Mouse (Mus musculus) lung, postnatal 0 days (tissue): ENCODE results near the gene Nt5e. TPM values are rescaled to one million over a fixed set of nuclear protein-coding genes. Genes with fewer than 3 reads are reported as not detected.
A peak's percentile ranks its signal among the peaks of the same experiment; 100 is the strongest.
"Not testable (repeated sequence)": the region's sequence is repeated elsewhere in the genome, so short reads cannot be mapped to it uniquely, and the experiment has no call there.

Experiments
- ATAC-seq: fragments of 200-750 bp; cut with Nextera tagmentation; 2 replicates; pipeline ENCODE4 v1.8.0; 2017; ENCODE audit warnings: moderate library complexity
- DNase-seq: peaks from one replicate; pipeline ENCODE4 v3.0.0-alpha.2; 2016; ENCODE audit warnings: low spot score
- H3K27ac ChIP-seq: fragments of 300-500 bp; sonication (generic); 2 replicates; pipeline ENCODE4 v1.5.1; 2014; ENCODE audit warnings: antibody characterized with exemption, mild to moderate bottlenecking, low read length, mixed read lengths
- H3K27me3 ChIP-seq: fragments of 300-500 bp; sonication (generic); replicated peaks from 2 replicates; pipeline ENCODE4 v1.6.1; 2014; ENCODE audit warnings: low read length, mixed read lengths; ENCODE audit not compliant: insufficient read depth
- H3K36me3 ChIP-seq: fragments of 300-500 bp; sonication (generic); 2 replicates; pipeline ENCODE4 v1.6.1; 2014; ENCODE audit warnings: low read length, mixed read lengths; ENCODE audit not compliant: insufficient read depth
- H3K4me1 ChIP-seq: fragments of 300-500 bp; sonication (generic); 2 replicates; pipeline ENCODE4 v1.6.1; 2014; ENCODE audit warnings: antibody characterized with exemption, low read depth, low read length, mixed read lengths; ENCODE audit not compliant: insufficient read depth
- H3K4me2 ChIP-seq: fragments of 300-500 bp; sonication (generic); replicated peaks from 2 replicates; pipeline ENCODE4 v1.6.1; 2014; ENCODE audit warnings: low read depth, mild to moderate bottlenecking, low read length, moderate library complexity, mixed read lengths
- H3K4me3 ChIP-seq: fragments of 300-500 bp; sonication (generic); 2 replicates; pipeline ENCODE4 v1.5.1; 2014; ENCODE audit warnings: low read depth, low read length
- H3K9ac ChIP-seq: fragments of 300-500 bp; sonication (generic); replicated peaks from 2 replicates; pipeline ENCODE4 v1.6.1; 2014; ENCODE audit warnings: low read depth, mild to moderate bottlenecking
- H3K9me3 ChIP-seq: fragments of 300-500 bp; sonication (generic); 2 replicates; pipeline ENCODE4 v1.6.1; 2016; ENCODE audit warnings: low read length, mixed read lengths
- CTCF ChIP-seq: IDR thresholded peaks from 2 replicates; pipeline ENCODE4 v1.5.1; 2016; ENCODE audit warnings: antibody characterized with exemption, mild to moderate bottlenecking
- EP300 ChIP-seq: IDR thresholded peaks from 2 replicates; pipeline ENCODE4 v1.6.1; 2016; ENCODE audit warnings: antibody characterized with exemption, mild to moderate bottlenecking, control low read depth
- WGBS: fragments of 180-500 bp; shearing (Covaris S2); extraction: QIAGEN DNeasy Blood & Tissue Kit; methylation state at CpG from one replicate; pipeline ENCODE4 v1.1.7; 2014; 5-methylcytosine and 5-hydroxymethylcytosine counted together
- polyA plus RNA-seq: library from polyadenylated mRNA; unstranded; fragments of >200 nt; fragmentation: Nextera tagmentation; extraction: Ambion mirVana; gene quantifications from 2 replicates; pipeline ENCODE4 v1.2.1, GENCODE M21; 2015

The Nt5e gene
- polyA plus RNA-seq, 1 experiment from 2014 or later, result 5.8 TPM

DNA sequence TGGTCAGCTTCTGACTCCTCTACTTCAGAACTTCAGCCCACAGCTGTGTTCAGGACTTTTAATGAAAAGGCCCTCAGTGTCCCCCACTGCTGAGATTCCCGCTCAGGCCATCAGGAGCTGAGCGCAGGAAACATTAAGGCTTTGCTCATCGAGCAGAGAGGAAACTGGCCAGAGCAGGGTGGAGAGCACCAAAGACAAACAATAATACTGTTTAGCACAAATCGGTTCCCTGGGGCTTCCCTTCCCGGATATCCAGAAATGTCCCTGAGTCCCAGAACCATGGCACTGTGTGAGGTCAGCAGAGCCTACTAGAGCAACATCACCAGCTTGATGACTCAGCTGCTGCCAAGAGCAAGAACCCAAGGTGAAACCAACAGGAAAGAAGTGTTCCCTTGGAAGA is 30.7 kb upstream of the Nt5e start:
- Histone ChIP-seq H3K27me3 (no peaks in the 10 kb centered on the region), H3K4me2 (no peak overlapping the region), H3K4me3 (no peak overlapping the region), H3K9me3 (no peaks in the 10 kb centered on the region), H3K36me3 (no peaks in the 10 kb centered on the region), H3K27ac (no peak overlapping the region), H3K9ac (no peak overlapping the region), H3K4me1 (no peaks in the 10 kb centered on the region)
- 57% methylated on average over 5 of the region's 5 CpGs for WGBS
- DNase-seq (peak; percentile 7), ATAC-seq (peak; percentile 54)
- TF ChIP-seq CTCF, result no peak
- no peak for TF ChIP-seq EP300

DNA sequence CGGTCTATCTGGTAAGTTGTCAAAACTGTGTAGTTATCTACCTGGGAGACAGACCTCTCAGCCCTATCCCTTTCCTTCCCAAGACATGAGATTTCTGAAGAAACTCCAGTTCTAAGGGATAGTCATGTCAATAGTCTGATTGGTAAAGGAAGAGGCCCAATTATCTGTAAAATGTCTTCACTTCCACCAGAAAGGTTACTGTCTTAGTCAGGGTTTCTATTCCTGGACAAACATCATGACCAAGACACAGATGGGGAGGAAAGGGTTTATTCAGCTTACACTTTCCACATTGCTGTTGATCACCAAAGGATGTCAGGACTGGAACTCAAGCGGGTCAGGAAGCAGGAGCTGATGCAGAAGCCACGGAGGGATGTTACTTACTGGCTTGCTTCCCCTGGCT is 29.8 kb upstream of the Nt5e start:
- H3K27me3 ChIP-seq, H3K27ac ChIP-seq, H3K9ac ChIP-seq, H3K36me3 ChIP-seq, H3K4me1 ChIP-seq, ATAC-seq, H3K4me2 ChIP-seq, DNase-seq, H3K9me3 ChIP-seq, H3K4me3 ChIP-seq: not testable (repeated sequence)
- 84% methylated on average over 3 of the region's 3 CpGs for WGBS

DNA sequence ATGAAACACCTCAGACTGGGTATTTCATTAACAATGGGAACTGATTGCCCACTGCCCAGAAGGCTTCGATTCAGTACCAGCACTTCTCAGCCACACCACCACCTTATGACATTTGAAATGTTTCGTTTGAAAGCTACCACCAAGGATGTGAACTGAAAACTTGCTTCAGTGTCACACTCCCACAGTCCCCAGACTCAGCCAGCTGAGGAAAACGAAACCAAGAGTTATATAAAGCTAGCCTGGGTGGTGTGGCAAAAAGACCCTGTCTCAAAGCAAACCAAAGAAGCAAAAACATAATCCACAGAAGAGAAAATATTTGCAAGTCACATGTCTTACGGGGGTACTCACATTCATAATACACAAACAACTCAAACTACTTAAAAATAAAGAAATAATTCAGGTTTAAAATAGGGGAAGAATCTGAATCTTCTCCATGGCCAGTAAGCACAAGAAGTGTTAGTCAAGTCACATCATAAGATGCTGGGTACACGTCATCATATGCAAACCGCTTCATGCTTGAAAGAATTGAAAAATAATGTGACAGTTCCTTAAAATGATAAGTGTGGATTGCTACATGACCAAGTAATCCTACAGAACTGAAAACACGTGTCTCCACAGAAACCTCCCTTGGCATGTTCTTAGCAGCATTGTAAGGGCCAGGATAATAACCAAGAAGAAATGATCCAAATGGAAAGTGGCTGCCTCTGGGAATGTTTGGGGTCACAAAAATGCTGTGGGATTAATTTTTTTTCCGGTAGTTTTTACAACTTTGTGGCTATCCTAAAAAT is 28.9 kb upstream of the Nt5e start:
- no peak overlapping the region for H3K4me3 ChIP-seq
- WGBS, result 60% methylated on average over 8 of the region's 8 CpGs
- TF ChIP-seq EP300 (no peak), CTCF (no peak)
- H3K36me3 ChIP-seq, result no peaks in the 10 kb centered on the region
- H3K4me1 ChIP-seq, result no peaks in the 10 kb centered on the region
- ATAC-seq (no peak), DNase-seq (no peak)
- no peak overlapping the region for H3K9ac ChIP-seq
- H3K27me3 ChIP-seq, result no peaks in the 10 kb centered on the region
- H3K9me3 ChIP-seq, result no peaks in the 10 kb centered on the region
- no peak overlapping the region for H3K4me2 ChIP-seq
- H3K27ac ChIP-seq, result no peak overlapping the region

DNA sequence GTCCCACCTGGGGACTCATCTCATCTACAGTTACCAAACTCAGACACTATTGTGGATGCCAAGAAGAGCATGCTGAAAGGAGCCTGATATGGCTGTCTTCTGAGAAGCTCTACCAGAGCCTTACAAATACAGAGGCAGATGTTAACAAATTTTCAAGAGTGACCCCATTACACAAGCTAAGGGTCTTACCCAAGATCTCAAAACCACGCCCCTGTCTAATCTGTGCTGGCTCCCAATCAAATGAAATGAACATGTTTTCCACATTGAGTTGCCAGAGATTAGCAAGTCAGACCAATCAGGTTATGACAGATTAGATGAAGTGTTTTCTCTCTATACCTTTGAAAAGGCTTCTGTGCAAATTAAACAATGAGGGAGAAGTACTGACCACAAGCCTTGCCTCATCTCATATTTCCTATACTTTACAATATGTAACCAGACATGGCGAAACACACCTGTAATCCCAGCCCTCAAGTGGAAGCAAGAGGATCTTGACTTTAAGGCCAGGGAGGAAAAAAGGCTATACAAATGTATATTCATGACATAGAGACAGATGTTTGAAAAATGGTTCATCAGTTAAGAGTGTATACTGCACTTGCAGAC is 19.9 kb upstream of the Nt5e start:
- WGBS, result 67% methylated on average over 2 of the region's 2 CpGs
- Histone ChIP-seq H3K4me3 (no peak overlapping the region), H3K4me2 (no peak overlapping the region), H3K27me3 (no peaks in the 10 kb centered on the region), H3K9me3 (no peaks in the 10 kb centered on the region), H3K4me1 (no peaks in the 10 kb centered on the region), H3K9ac (no peak overlapping the region), H3K27ac (no peak overlapping the region), H3K36me3 (no peaks in the 10 kb centered on the region)
- ATAC-seq (no peak), DNase-seq (no peak)
- TF ChIP-seq CTCF (no peak), EP300 (no peak)

DNA sequence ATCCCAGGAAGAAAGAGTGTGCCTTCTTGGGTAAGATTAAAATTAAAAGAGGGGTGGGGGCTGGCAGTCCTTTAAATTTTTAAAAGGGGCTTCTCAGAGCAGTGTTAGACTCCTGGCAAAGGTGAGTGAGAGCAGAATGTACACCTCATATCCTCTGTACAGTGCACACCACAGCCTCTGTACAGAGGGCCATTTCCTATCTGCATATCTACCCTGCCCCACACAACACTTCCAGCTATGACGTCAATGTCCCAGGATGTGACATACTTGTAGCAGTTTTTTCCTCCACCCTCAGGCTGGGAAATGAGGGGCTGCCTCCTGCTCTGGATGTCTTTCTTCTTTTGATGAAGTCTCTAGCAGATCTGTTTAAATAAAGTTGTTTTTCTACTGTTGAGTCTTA is 17.9 kb upstream of the Nt5e start:
- Histone ChIP-seq H3K9me3 (no peaks in the 10 kb centered on the region), H3K9ac (no peak overlapping the region), H3K4me1 (no peaks in the 10 kb centered on the region), H3K36me3 (no peaks in the 10 kb centered on the region), H3K27me3 (no peaks in the 10 kb centered on the region), H3K4me2 (no peak overlapping the region), H3K4me3 (no peak overlapping the region), H3K27ac (no peak overlapping the region)
- DNase-seq (no peak), ATAC-seq (no peak)
- TF ChIP-seq CTCF, result no peak
- no peak for TF ChIP-seq EP300
- WGBS, result 28% methylated on average over 1 of the region's 1 CpGs

DNA sequence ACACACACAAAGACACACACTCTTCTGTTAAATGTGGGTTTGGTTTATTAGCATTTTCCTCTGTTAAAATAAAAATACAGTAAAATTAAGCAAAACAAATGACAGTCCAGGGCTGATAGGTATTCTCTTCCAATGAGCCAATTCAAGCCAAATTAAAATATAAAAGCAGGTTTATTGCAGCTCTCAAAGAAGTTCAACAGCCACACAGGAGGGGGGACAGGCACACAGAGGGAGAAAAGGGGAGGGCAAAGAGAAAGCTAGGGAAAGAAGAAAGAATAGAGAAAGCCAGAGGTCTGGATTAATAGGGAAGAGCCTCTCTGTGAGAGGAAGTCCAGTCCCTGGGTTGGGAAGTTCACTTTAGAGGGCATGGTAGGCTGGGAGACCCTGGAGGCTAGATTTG is 7.8 kb upstream of the Nt5e start:
- TF ChIP-seq EP300 (no peak), CTCF (no peak)
- no peak for DNase-seq
- no peak overlapping the region for H3K27ac ChIP-seq
- H3K36me3 ChIP-seq, result no peaks in the 10 kb centered on the region
- H3K4me1 ChIP-seq, result no peaks in the 10 kb centered on the region
- no peak for ATAC-seq
- no peak overlapping the region for H3K9ac ChIP-seq
- H3K4me3 ChIP-seq, result no peak overlapping the region
- no peaks in the 10 kb centered on the region for H3K9me3 ChIP-seq
- no peaks in the 10 kb centered on the region for H3K27me3 ChIP-seq
- no peak overlapping the region for H3K4me2 ChIP-seq

DNA sequence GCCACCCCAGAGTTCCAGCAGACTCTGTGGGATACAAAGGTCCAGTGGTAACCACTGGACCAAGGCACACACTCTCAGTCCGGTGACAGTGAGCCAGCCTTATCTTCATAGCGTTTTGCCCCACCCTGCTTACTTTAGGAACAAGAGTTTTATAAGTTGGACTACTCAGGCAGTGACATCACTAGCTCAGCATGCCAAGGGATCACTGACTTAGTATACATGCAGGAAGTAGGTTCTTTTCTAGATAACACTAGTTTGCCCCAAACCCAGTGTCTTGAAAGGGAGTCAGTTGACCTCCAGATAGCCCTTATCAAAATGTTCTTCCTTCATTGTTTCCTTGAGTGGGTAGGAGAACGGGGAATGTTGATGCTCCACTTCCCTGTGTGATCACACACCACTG is 2.4 kb upstream of the Nt5e start:
- Histone ChIP-seq H3K27ac (no peak overlapping the region), H3K9ac (no peak overlapping the region), H3K4me3 (no peak overlapping the region), H3K36me3 (no peaks in the 10 kb centered on the region), H3K27me3 (no peaks in the 10 kb centered on the region), H3K9me3 (no peaks in the 10 kb centered on the region), H3K4me1 (0 out of 2 replicates have a peak, but pooled peaks cover 4% of the 10 kb centered on the region), H3K4me2 (no peak overlapping the region)
- no peak for TF ChIP-seq EP300
- no peak for TF ChIP-seq CTCF
- no peak for ATAC-seq
- 59% methylated on average over 3 of the region's 3 CpGs for WGBS
- DNase-seq, result no peak
